Mouse (Mus musculus) megakaryocyte progenitor cell, adult 5-6 weeks (primary cell): ENCODE measurements around the gene Dazap1. TPM values are rescaled to one million over a fixed set of nuclear protein-coding genes. Genes with fewer than 3 reads are reported as not detected.

Experiments used
- ATAC-seq: replicated peaks from 2 replicates; pipeline ENCODE4 v1.8.0; 2016; ENCODE audit warnings: mild to moderate bottlenecking, moderate TSS enrichment, inconsistent platforms; ENCODE audit not compliant: poor library complexity
- total RNA-seq, 2 experiments: library from RNA; stranded (forward) in 1 of 2; stranded (reverse) in 1 of 2; fragments of 157-497, 149-512 nt in 1 of 2; fragments of 200-1000 nt in 1 of 2; gene quantifications; 2 replicates each; pipeline versions ENCODE4 v1.2.3 to v1.2.4; 2015 to 2017

Gene Dazap1
- total RNA-seq, 2 experiments from 2014 or later = 61.6 to 231 TPM

DNA sequence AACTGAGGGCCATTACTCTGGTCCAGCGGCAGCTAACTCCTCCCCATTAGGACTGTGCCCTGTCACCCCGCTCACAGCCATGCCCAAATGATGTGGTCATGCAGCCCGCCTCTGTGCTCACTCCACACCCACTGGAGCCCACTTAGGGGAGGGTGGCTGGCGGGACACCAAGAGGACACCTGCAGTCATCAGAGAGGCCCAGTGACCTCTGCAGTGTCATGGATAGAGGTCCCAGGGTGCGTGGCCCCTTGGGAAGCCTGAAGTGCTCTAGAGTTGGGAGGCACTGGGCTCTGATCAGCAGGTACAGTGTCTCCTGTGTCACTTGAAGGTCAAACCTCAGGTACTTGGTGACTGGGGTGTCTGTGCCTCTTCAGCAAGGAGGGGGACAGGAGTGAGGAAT is 35.5 kb downstream of the Dazap1 start:
- ATAC-seq = no peak

DNA sequence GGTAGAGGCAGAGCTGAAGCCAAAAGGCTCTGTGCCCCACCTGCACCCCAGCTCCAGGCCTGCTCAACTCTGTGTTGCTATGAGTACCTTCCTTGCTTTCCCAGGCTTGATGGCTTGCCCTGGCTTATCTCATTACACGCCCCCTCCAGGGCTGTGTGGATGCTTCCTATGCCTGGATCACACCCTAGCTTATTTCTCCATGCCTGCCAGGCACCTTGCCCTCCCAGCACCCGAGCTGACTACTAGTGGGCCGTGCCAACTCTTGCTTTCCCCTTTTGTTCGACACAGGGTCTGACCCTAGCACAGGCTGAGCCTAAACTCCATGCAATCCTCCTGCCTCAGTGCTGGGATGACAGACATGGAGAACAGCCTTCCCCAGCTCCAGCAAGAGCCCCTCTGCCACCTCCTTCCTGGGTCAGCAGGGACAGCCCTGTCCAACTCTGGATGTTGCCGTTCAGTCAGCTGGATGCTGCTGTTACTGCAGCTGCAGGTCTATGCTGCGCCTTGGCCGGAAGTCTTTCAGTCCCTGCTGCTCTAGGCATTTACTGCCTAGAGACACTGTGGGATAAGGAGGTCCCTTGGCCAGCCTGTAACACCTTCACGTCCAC is 36.3 kb downstream of the Dazap1 start:
- no peak for ATAC-seq

DNA sequence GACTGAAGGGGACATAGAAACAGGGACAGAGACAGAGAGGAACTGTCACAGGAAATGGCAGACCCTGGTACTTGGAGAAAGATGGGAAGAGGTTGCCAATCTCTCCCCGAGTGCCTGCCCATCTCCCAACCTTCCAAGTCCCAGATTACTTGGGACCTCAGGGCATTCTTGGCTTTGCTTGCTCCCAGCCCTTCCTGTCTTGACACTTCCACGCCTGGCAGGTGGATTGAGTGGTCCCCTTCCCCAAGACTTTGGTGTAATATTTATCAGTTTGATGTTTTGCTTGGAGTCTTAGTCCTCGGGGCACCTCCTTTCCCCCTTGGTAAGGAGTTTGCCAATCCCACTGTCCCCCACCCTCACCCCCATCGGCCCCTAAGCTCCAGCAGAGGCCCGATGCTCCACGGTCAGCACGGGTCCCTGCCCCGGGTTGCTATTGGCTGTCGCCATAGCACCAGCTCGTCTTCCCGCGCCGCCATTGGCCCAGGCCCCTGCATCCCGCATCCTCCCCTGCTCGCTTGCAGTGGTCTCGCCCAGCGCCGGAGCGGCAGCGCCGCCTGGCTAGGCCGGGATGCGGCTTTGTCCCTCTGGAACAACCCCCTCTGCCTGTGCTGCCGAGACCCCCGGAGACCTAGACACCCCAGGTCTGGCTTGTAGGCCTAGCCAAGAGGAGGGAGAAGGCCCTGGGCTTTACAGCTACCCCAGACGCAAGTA is 37.4 kb downstream of the Dazap1 start:
- ATAC-seq = no peak

DNA sequence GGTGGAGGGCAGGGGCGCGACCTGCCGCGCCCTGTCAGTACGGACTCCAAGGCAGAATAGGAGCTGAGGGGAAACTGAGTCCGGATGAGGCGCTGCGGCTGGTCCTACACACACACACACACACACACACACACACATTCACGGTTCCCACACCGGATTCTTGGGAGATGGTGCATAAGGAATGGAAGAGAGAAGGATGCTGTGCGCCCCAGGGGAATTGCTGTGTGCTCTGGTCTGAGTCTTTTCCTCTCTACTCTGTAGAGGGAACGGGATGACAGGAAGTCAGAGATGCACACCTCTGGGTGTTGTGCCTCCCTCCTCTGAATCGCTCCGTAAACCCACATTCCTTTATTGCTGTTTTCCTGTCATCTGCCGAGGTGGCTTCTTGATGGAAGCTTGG is 38.0 kb downstream of the Dazap1 start:
- ATAC-seq = no peak

DNA sequence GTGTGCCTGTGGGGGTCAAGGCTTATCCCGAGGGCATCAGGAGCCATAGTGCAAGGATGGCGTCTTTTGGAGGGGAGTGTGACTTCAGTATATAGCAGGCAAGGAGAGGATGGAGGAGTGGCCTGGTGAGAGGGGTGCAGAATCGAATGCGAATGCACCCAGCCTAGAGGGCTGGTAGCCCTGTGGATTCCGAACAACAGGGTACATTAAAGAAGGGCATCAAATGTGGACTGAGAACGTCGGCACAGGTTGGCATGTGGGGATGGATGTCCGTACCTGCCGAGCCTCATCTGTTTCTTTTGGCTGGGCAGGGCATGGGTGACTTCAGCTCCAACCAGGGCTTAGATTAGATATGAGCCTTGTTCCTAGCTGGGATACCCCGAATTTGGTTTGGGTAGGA is 38.5 kb downstream of the Dazap1 start:
- no peak for ATAC-seq

DNA sequence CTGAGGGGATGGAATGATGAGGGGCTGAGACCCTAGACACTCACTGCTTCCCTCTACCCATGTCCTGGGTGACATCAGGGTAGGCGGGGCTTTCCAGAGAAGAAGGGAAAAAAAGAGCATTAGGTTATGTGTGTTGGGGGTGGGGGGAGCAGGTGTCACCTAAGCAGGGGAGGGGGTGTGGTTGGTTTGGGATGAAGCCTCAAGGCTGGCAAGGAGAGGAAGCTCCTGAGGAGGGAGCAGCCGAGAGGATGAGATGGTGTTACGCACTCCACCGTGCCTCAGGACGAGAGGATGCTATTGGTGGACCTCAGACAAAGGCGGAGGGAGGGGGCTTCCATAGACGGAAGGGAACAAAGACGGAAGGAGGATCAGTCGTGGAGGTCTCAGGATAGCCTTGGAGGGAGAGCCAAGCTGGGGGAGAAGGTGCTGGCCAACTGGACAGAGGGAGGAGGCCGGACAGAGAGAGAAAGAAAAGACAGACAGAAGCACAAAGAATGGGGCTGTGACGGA is 39.4 kb downstream of the Dazap1 start:
- ATAC-seq = no peak

DNA sequence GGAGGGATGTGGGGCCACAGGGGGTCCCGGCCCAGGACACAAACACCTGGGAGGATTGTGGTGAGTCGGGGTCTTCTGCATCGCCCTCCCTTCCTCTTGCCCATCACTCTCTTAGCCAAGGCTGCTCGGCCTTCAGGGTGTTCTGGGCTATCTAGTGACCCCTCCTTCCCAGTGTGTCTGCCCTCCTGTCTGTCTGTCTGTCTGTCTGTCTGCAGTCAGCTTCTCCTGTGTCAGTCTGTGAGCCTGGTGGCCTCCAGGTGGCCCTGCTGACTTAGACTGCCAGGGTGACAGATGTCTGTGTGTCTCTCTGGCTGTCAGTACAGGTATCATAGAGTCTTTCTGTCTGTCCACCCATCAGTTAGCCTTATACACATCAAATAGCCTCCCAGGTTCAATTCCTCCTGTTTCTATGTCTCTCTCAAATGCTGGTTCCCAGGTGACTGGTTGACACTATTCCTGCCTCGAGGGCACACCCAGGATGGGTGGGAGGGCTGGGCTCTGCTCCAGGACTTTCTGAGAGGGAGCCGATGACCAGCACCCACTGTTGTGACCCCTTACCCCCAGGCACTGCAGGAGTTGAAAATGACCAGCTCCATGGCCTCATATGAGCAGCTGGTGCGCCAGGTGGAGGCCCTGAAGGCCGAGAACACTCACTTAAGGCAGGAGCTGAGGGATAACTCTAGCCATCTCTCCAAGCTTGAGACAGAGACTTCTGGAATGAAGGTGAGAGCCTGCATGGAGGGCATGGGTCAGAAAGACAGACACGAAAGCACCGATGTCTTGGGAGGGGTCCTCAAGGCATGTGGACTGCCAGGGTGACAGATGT is 40.2 kb downstream of the Dazap1 start:
- ATAC-seq = no peak

DNA sequence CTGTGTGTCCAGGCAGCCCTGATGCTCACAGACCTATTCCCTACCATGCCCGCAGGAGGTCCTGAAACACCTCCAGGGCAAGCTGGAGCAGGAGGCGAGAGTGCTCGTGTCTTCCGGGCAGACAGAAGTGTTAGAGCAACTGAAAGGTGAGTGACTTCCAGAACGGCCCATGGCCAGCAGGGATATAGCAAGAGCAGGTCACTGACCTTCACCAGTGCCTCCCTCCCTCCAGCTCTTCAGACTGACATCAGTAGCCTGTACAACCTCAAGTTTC is 40.7 kb downstream of the Dazap1 start:
- no peak for ATAC-seq

DNA sequence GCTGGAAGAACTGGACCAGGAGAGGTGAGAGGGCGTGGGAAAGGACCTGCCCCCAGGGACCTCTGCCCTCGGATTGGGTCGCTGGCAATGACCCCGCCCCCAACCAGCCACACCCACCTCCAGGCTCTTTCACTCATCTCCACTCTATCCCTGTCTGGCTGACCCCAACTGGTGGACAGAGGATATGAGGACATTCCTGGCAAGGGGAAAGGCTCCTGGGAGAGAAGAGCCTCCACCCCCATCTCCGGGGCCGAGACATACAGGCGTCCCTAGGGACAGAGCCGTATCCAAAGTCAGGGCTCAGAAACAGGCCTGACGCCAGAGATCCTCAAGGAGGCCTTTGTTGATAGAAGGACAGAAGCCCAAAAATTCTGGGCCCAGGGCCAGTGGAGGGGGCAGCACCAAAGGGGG is 41.2 kb downstream of the Dazap1 start:
- ATAC-seq = no peak

DNA sequence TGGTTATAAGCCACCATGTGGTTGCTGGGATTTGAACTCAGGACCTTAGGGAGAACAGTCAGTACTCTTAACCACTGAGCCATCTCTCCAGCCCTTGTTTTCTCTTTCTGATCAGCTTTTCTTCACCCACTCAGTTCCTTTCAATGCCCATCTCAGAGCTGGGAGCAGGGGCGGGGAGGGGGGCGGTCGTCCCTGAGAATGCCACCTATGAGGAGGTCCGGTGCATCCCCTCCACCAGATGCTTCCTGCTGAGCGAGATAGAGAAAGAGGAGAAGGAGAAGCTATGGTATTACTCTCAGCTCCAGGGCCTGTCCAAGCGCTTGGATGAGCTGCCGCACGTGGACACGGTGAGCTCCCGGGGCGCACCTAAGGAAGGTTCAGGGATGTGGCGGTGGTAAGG is 43.2 kb downstream of the Dazap1 start:
- peak; percentile 29 for ATAC-seq

DNA sequence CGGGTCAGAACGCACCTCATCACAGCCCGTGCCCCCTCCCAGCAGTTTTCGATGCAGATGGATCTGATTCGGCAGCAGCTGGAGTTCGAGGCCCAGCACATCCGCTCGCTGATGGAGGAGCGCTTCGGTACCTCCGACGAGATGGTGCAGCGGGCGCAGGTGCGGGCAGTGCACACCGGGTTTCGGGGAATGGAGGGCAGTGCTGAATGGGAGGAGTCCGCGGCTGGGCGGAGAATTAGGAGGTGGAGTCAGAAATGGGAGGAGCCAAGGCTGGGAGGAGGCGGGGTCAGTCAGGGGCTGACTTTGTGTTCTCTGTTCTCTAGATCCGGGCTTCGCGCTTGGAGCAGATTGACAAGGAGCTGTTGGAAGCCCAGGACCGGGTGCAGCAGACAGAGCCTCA is 43.6 kb downstream of the Dazap1 start:
- peak; percentile 95 for ATAC-seq

DNA sequence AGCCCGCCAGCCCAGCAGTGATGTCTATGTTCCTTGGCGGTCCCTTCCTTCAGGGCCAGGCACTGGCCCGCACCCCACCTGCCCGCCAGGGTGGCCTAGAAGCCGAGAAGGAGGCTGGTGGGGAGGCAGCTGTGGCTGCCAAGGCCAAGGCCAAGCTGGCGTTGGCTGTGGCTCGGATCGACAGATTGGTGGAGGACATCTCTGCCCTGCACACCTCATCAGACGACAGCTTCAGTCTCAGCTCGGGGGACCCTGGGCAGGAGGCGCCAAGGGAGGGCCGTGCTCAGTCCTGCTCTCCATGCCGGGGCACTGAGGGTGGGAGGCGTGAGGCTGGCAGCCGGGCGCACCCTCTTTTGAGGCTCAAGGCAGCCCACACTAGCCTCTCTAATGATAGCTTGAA is 50.3 kb downstream of the Dazap1 start:
- ATAC-seq = no peak

DNA sequence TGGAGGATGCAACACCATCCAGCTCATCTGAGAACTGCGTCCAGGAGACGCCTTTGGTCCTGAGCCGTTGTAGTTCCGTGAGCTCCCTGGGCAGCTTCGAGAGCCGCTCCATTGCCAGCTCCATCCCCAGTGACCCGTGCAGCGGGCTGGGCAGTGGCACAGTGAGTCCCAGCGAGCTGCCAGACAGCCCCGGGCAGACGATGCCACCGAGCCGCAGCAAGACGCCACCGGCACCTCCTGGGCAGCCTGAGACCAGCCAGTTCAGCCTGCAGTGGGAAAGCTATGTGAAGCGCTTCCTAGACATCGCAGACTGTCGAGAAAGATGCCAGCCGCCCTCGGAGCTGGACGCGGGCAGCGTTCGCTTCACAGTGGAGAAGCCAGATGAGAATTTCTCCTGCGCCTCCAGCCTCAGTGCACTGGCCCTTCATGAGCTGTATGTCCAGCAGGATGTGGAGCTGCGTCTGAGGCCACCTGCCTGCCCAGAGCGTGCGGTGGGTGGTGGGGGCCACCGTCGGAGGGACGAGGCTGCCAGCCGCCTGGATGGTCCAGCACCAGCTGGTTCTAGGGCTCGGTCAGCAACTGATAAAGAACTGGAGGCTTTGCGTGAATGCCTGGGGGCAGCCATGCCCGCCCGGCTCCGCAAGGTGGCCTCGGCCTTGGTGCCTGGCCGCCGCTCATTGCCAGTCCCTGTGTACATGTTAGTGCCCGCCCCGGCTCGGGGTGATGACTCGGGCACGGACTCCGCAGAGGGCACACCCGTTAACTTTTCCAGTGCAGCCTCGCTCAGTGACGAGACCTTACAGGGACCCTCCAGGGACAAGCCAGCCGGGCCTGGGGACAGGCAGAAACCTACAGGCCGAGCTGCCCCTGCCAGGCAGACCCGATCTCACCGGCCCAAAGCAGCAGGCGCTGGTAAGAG is 51.6 kb downstream of the Dazap1 start:
- no peak for ATAC-seq

DNA sequence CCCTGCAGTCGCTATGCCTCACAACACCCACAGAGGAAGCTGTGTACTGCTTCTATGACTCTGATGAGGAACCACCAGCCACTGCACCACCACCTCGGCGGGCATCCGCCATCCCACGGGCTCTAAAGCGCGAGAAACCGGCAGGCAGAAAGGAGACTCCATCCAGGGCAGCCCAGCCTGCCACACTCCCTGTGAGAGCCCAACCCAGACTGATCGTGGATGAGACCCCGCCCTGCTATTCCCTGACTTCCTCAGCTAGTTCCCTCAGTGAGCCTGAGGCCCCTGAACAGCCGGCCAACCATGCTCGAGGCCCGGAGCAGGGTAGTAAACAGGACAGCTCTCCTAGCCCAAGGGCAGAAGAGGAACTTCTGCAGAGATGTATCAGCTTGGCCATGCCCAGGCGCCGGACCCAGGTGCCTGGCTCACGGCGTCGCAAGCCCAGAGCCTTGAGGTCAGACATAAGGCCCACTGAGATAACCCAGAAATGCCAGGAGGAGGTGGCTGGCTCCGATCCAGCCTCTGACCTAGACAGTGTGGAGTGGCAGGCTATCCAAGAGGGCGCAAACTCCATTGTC is 52.4 kb downstream of the Dazap1 start:
- peak; percentile 41 for ATAC-seq

DNA sequence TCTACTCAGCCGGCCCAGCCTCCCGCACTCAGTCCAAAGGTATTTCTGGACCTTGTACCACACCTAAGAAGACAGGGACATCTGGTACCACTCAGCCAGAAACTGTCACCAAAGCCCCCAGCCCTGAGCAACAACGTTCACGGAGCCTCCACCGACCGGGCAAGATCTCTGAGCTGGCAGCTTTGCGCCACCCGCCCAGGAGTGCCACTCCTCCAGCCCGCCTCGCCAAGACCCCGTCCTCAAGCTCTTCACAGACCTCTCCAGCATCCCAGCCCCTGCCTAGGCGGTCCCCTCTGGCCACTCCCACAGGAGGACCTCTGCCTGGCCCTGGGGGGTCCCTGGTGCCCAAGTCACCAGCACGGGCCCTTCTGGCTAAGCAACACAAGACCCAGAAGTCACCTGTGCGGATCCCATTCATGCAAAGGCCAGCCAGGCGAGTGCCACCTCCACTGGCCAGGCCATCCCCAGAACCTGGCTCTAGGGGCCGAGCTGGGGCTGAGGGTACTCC is 53.3 kb downstream of the Dazap1 start:
- no peak for ATAC-seq

DNA sequence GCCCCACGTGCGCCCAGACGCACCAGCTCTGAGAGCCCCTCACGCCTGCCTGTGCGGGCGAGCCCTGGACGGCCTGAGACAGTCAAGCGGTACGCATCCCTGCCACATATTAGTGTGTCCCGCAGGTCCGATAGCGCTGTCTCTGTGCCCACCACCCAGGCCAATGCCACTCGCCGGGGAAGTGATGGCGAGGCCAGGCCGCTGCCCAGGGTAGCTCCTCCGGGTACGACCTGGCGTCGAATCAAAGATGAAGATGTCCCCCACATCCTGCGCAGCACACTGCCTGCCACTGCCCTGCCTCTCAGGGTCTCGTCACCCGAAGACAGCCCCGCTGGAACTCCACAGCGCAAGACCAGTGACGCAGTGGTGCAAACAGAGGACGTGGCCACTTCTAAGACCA is 54.0 kb downstream of the Dazap1 start:
- ATAC-seq = no peak

DNA sequence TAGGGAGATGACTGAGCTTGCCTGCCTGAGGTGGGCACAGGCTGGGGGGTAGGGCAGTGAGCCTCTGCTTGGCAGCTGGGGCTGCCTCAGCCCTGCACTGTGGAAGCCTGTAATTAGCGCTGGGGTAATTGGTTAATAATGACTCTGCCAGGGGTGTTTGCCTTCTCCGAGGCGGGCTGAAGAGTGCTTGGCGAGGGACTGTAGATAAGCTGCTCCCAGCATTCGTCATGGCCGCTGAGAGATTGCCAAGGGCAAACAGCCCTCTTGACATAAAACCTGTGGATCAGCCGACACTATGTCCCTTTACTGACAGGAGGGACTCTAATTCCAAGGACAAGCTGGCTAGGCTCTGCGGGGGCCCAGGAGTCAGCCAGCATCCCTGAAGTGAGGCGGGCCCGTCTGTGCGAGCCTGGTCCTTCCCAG is 55.1 kb downstream of the Dazap1 start:
- ATAC-seq = peak; percentile 24; the same call in 1 of the 2 replicates

DNA sequence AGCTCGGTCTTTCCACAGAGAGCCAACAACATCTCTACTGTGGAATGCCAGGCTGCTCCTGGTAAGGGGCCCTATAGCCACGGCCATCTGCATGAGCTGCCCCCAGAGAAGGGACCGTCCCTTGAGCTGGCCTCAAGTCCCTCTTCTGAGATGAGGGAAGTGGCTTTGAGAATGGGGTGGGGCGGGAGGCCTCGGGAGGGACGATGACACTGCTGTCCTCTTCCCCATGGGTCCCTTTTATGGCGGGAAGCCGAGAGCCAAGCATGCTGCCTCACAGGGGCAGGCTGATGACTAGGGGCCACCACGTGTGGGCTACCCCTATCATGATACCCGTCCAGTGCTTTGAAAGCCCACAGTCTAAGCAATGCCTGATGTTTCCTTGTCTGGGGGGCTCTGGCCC is 55.7 kb downstream of the Dazap1 start:
- ATAC-seq = no peak

DNA sequence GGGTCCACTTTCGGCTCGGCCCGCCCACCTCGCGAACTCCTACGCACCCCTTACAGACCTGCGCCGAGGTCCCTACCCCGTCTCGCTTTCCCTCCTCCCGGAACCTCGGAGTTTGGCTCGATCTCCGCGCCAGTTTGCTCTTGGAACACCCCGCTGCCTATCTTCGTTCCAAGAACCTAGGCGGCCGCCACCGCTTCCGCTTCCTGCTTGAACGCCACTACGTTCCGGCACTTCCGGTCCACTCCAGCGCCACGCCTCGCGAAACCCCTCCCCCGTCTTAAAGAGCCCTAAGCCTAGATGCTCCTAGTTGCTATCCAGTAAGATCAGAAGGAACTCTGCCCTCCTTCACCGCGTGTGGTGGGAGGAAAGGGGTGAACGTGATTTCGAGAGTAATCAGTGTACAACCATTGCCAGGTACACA is 59.1 kb downstream of the Dazap1 start, which contains the start of gene 2310011J03Rik:
2310011J03Rik (minus strand) TSS at position 198 of the 421 bp plus-strand sequence.
- peak; percentile 67 for ATAC-seq

DNA sequence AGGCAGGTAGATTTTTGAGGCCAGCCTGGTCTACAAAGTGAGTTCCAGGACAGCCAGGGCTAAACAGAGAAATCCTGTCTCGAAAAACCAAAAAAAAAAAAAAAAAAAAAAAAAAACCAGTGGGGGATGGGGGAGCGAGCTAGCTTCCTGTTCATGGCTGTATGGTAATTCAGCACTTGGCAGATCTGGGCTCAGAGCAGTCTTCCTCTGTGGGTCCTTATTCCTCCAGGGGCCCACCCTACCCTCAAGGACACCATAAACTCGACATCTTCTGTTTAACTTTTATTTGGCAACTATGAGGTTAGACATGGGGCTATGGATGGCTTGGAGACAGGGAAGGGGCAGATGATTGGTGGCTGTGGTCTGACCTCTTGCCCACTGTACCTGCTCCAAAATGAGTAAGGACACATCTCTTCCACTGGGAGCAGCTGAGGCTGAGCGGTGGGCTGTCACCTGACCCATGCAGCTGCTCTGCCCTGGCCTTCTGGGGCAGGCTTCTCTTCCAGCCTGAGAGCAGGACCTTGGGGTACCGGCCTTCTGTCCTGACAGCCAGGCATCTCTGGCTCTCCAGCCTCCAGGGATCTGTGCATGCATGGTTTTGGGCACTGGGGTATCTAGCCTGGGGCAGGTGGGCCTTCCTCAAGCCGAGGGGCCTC is 59.9 kb downstream of the Dazap1 start:
- ATAC-seq = no peak
